Comparison of ENCODE assay signal across 8 mouse cellular contexts in genomic region chr5:125245534-125246151, GRCm38 (mm10).
A peak's percentile ranks its signal among the peaks of the same experiment; 100 is the strongest.
DNase-seq lines count a peak whose midpoint lies in the region; ATAC-seq and TF ChIP-seq lines count a peak whose summit lies in the region.

No protein-coding gene starts in this region.

- no peaks in the 10 kb centered on the region for H3K79me2 ChIP-seq in C2C12 (ENCODE audit: control insufficient read depth, insufficient read depth)

- H3K4me3 ChIP-seq in C2C12 (ENCODE audit: insufficient read depth, poor library complexity, severe bottlenecking), result no peak overlapping the region
- peak overlapping the region; percentile 8 for H3K4me3 ChIP-seq in embryonic facial prominence, embryonic 14.5 days (ENCODE audit: low read depth, low read length)
- peak overlapping the region; percentile 31 for H3K4me3 ChIP-seq in heart, embryonic 16.5 days (ENCODE audit: low read length)

- no peaks in the 10 kb centered on the region for H3K27me3 ChIP-seq in C2C12 (ENCODE audit: control insufficient read depth, insufficient read depth, insufficient read length)
- H3K27me3 ChIP-seq in embryonic facial prominence, embryonic 14.5 days (replicated peaks; ENCODE audit: control insufficient read depth, insufficient read depth, low read length), result no peaks in the 10 kb centered on the region
- H3K27me3 ChIP-seq in heart, embryonic 16.5 days (ENCODE audit: control insufficient read depth, insufficient read depth, low read length), result no peaks in the 10 kb centered on the region
- H3K27me3 ChIP-seq in splenic B cell, adult 2 months (ENCODE audit: control insufficient read depth, insufficient read depth, low read length, poor library complexity, severe bottlenecking), result no peaks in the 10 kb centered on the region; the same call in 1 of the 2 replicates

- no peak for TF ChIP-seq CTCF in C2C12 (IDR thresholded peaks at IDR 0.05; ENCODE audit: control insufficient read depth, insufficient read depth, insufficient read length)

- H3ac ChIP-seq in C2C12 (ENCODE audit: control insufficient read depth, insufficient read length, low read depth), result peak overlapping the region; percentile 31

- peak overlapping the region; percentile 36 for H3K9ac ChIP-seq in embryonic facial prominence, embryonic 14.5 days (ENCODE audit: low read depth, low read length)
- peak overlapping the region; percentile 30 for H3K9ac ChIP-seq in heart, embryonic 16.5 days (ENCODE audit: low read length)

- peak overlapping the region; percentile 53 for H3K4me2 ChIP-seq in embryonic facial prominence, embryonic 14.5 days (ENCODE audit: low read depth, low read length)
- peak overlapping the region; percentile 59 for H3K4me2 ChIP-seq in heart, embryonic 16.5 days (ENCODE audit: low read depth, low read length)

- H3K79me3 ChIP-seq in C2C12 (ENCODE audit: low read depth), result no peaks in the 10 kb centered on the region

- peak; percentile 91 for ATAC-seq in embryonic facial prominence, embryonic 14.5 days (ENCODE audit: low read depth)
- ATAC-seq in heart, embryonic 16.5 days (replicated peaks; ENCODE audit: extremely low read depth, insufficient read depth, low FRiP score), result 0 out of 2 replicates have a peak, but pooled peaks have one; percentile 35

- H3K9me3 ChIP-seq in embryonic facial prominence, embryonic 14.5 days (ENCODE audit: control insufficient read depth, low read length), result no peaks in the 10 kb centered on the region
- no peaks in the 10 kb centered on the region for H3K9me3 ChIP-seq in heart, embryonic 16.5 days (replicated peaks; ENCODE audit: control insufficient read depth, low read length)

- no peaks in the 10 kb centered on the region for H3K36me3 ChIP-seq in C2C12 (ENCODE audit: control insufficient read depth, insufficient read depth)
- no peaks in the 10 kb centered on the region for H3K36me3 ChIP-seq in embryonic facial prominence, embryonic 14.5 days (ENCODE audit: control insufficient read depth, insufficient read depth, low read length)
- H3K36me3 ChIP-seq in heart, embryonic 16.5 days (ENCODE audit: control insufficient read depth, insufficient read depth), result no peaks in the 10 kb centered on the region
- H3K36me3 ChIP-seq in splenic B cell, adult 2 months (ENCODE audit: control insufficient read depth, insufficient read depth, low read length, poor library complexity, severe bottlenecking), result no peaks in the 10 kb centered on the region

- peak overlapping the region; percentile 49 for H3K27ac ChIP-seq in embryonic facial prominence, embryonic 14.5 days (replicated peaks; ENCODE audit: low read depth, low read length)
- no peak overlapping the region for H3K27ac ChIP-seq in heart, embryonic 16.5 days (ENCODE audit: low read length)

- DNase-seq in NIH3T3 (ENCODE audit: low read depth), result peak; percentile 89
- DNase-seq in embryonic facial prominence, embryonic 14.5 days (ENCODE audit: low spot score), result peak; percentile 91
- peak; percentile 76 for DNase-seq in kidney, postnatal 14 days
- DNase-seq in lung, postnatal 4 days, result peak; percentile 56 to 69
- DNase-seq in splenic B cell, adult 2 months (ENCODE audit: low read depth, low spot score), result peak; percentile 51
- DNase-seq in spleen, postnatal 10 days (ENCODE audit: low spot score in 2 of 2), result no peak

- H3K4me1 ChIP-seq in embryonic facial prominence, embryonic 14.5 days (ENCODE audit: control insufficient read depth, insufficient read depth, low read length), result peaks cover 18% of the 10 kb centered on the region
- H3K4me1 ChIP-seq in heart, embryonic 16.5 days (ENCODE audit: control insufficient read depth, insufficient read depth, low read length), result peaks cover 14% of the 10 kb centered on the region; the same call in 1 of the 2 replicates

- WGBS in embryonic facial prominence, embryonic 14.5 days, result under 1% methylated on average over 26 of the region's 27 CpGs
- WGBS in heart, embryonic 16.5 days, result 7% methylated on average over 27 of the region's 27 CpGs

TF ChIP-seq in C2C12, 6 proteins besides CTCF, POLR2A, EP300 and RAD21:
- TF ChIP-seq CEBPB (IDR thresholded peaks at IDR 0.05; ENCODE audit: low read depth), result no peak
- no peak for TF ChIP-seq FOSL1 (IDR thresholded peaks at IDR 0.05; ENCODE audit: insufficient read depth, low read length, poor library complexity, severe bottlenecking)
- TF ChIP-seq MAX (IDR thresholded peaks at IDR 0.05), result peak; percentile 34

Comparison
In these comparisons a context has a peak if more than half of its experiments do, and no peak if none do; other contexts are left out.
1. DNase-seq: peak in NIH3T3 (single experiment), embryonic facial prominence, embryonic 14.5 days (single experiment), kidney, postnatal 14 days (single experiment), lung, postnatal 4 days (2 of 2) and splenic B cell, adult 2 months (single experiment); none in spleen, postnatal 10 days (0 of 2).